Mouse (Mus musculus) small intestine, adult 2 months (tissue): ENCODE results near the gene Gm43552.

Experiments
- CTCF ChIP-seq: fragments of 200-500 bp; IDR thresholded peaks from 2 replicates; pipeline ENCODE4 v1.5.1; 2012; ENCODE audit warnings: low read depth, mild to moderate bottlenecking, control low read depth, inconsistent platforms, low read length, moderate library complexity, mixed read lengths; ENCODE audit not compliant: insufficient replicate concordance, insufficient read length; ENCODE audit errors: extremely low read depth
- POLR2A ChIP-seq: fragments of 200-500 bp; IDR thresholded peaks from 2 replicates; pipeline ENCODE4 v1.6.1; 2012; ENCODE audit warnings: low read depth, mild to moderate bottlenecking, control low read depth, inconsistent platforms, low read length, moderate library complexity

GRCm38 (mm10) chr5:65491767-65492715 is 592 bp downstream of the Gm43552 start:
- TF ChIP-seq CTCF (no peak), POLR2A (no peak)
